Mouse (Mus musculus) liver, embryonic 16.5 days (tissue): ENCODE measurements at regions not wholly inside any gene's neighbourhood (a gene's known extent, or its start where the extent isn't known, plus 50 kb on each side); places are given as distances from the start of the nearest gene placed in this dataset.
"Not testable (repeated sequence)": the region's sequence is repeated elsewhere in the genome, so short reads cannot be mapped to it uniquely, and the experiment has no call there.

Source experiments
- ATAC-seq: fragments of 200-750 bp; cut with Nextera tagmentation; 2 replicates; pipeline ENCODE4 v1.8.0; 2017; ENCODE audit warnings: low read depth, mild to moderate bottlenecking, moderate number of reproducible peaks, moderate library complexity
- H3K27ac ChIP-seq: fragments of 300-500 bp; sonication (generic); 2 replicates; pipeline ENCODE4 v1.5.1; 2014; ENCODE audit warnings: mild to moderate bottlenecking, low read length
- H3K27me3 ChIP-seq: fragments of 300-500 bp; sonication (generic); 2 replicates; pipeline ENCODE4 v1.6.1; 2014; ENCODE audit warnings: low read depth, low read length, mixed read lengths; ENCODE audit not compliant: control insufficient read depth, insufficient read depth
- H3K36me3 ChIP-seq: fragments of 300-500 bp; sonication (generic); 2 replicates; pipeline ENCODE4 v1.6.1; 2014; ENCODE audit warnings: mild to moderate bottlenecking; ENCODE audit not compliant: control insufficient read depth, insufficient read depth
- H3K4me1 ChIP-seq: fragments of 300-500 bp; sonication (generic); 2 replicates; pipeline ENCODE4 v1.6.1; 2014; ENCODE audit warnings: low read depth, low read length, mixed read lengths; ENCODE audit not compliant: control insufficient read depth
- H3K4me2 ChIP-seq: fragments of 300-500 bp; sonication (generic); 2 replicates; pipeline ENCODE4 v1.6.1; 2014; ENCODE audit warnings: low read depth, low read length, mixed read lengths
- H3K4me3 ChIP-seq: fragments of 300-500 bp; sonication (generic); 2 replicates; pipeline ENCODE4 v1.5.1; 2014; ENCODE audit warnings: low read depth, mild to moderate bottlenecking, low read length
- H3K9ac ChIP-seq: fragments of 300-500 bp; sonication (generic); 2 replicates; pipeline ENCODE4 v1.6.1; 2014; ENCODE audit warnings: low read depth, low read length
- H3K9me3 ChIP-seq: fragments of 300-500 bp; sonication (generic); replicated peaks from 2 replicates; pipeline ENCODE4 v1.6.1; 2016; ENCODE audit warnings: low read length; ENCODE audit not compliant: control insufficient read depth
- WGBS: fragments of 180-500 bp; shearing (Covaris S2); extraction: QIAGEN DNeasy Blood & Tissue Kit; methylation state at CpG from one replicate; pipeline ENCODE4 v1.1.7; 2014; ENCODE audit not compliant: insufficient replicate concordance; 5-methylcytosine and 5-hydroxymethylcytosine counted together

DNA sequence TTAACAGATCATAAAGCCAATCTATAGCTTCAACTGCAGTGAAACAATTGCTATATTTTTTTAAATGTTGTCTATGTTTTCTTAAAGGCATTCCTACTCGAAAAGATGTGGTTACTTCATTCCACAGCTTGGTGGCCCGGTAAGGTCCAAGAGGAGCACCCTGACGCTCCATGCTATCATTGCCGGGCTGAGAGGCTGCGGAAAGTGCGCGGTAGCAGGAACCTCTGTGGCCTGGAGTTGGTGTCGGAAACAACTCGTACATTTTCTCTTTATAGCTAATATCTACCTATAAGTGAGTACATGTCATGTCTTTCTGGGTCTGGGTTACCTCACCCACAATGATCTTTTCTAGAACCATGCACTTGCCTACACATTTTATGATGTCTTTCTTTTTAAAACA lies 371.2 kb upstream of the Gabra5 start:
- not testable (repeated sequence) for H3K9ac ChIP-seq, H3K4me1 ChIP-seq, H3K4me3 ChIP-seq, H3K4me2 ChIP-seq, H3K27me3 ChIP-seq, H3K36me3 ChIP-seq, H3K27ac ChIP-seq, H3K9me3 ChIP-seq
- ATAC-seq, result peak; percentile 72
- WGBS, result 75% methylated on average over 9 of the region's 9 CpGs
